Mouse (Mus musculus): ENCODE results near the gene Zc3h7b.

- no peak for TF ChIP-seq CTCF (IDR thresholded peaks at IDR 0.05; ENCODE audit: low read depth)
- TF ChIP-seq EP300 (optimal IDR thresholded peaks at IDR 0.05), result no peak
Observed at GRCm38 (mm10) chr15:81700161-81700560, 44.7 kb upstream of the Zc3h7b start.
